Mouse (Mus musculus) C2C12 (cell line): ENCODE data around the gene L3hypdh.

Source experiments
- CTCF ChIP-seq: IDR thresholded peaks from one replicate; pipeline ENCODE4 v1.5.1; 2011; ENCODE audit not compliant: control insufficient read depth, insufficient read depth, insufficient read length
- MAX ChIP-seq: IDR thresholded peaks from one replicate; pipeline ENCODE4 v1.6.1; 2011; ENCODE audit warnings: mild to moderate bottlenecking, control low read depth
- USF1 ChIP-seq: IDR thresholded peaks from one replicate; pipeline ENCODE4 v1.6.1; 2011; ENCODE audit warnings: low read depth, mild to moderate bottlenecking, control low read depth, moderate library complexity

- no peak for TF ChIP-seq CTCF
- TF ChIP-seq USF1 = no peak
- no peak for TF ChIP-seq MAX
These were observed at the start of gene L3hypdh, which contains the start of gene Jkamp for GRCm38 (mm10) chr12:72085329-72086165.
